Mouse (Mus musculus) ES-E14 (cell line): ENCODE measurements around the gene Pogz. TPM values are rescaled to one million over a fixed set of nuclear protein-coding genes. Genes with fewer than 3 reads are reported as not detected.

ENCODE experiments used
- DNase-seq: peaks from one replicate; pipeline ENCODE4 v3.0.0-alpha.2; 2013; ENCODE audit warnings: low read depth, low spot score
- H3K27ac ChIP-seq: 2 replicates; pipeline ENCODE4 v1.5.1; 2012; ENCODE audit warnings: low read depth, mild to moderate bottlenecking, low read length, moderate library complexity, mixed read lengths; ENCODE audit not compliant: poor library complexity, insufficient read depth, severe bottlenecking
- H3K36me3 ChIP-seq: 2 replicates; pipeline ENCODE4 v1.6.1; 2012; ENCODE audit warnings: mild to moderate bottlenecking, low read length, moderate library complexity, mixed read lengths; ENCODE audit not compliant: control insufficient read depth, poor library complexity, insufficient read depth, severe bottlenecking
- H3K4me1 ChIP-seq, 2 experiments: fragments of 150-350 bp in 1 of 2; sonication (generic) in 1 of 2; 2 replicates each; pipeline ENCODE4 v1.6.1; 2012; ENCODE audit warnings: low read length in 2 of 2, mild to moderate bottlenecking in 1 of 2, mixed read lengths in 1 of 2; ENCODE audit not compliant: control insufficient read depth in 2 of 2, insufficient read depth in 2 of 2, poor library complexity in 1 of 2
- H3K4me3 ChIP-seq, 2 experiments: fragments of 150-350 bp in 1 of 2; sonication (generic) in 1 of 2; 2 replicates each; pipeline ENCODE4 v1.5.1; 2012; ENCODE audit warnings: low read length in 2 of 2, low read depth in 1 of 2, mild to moderate bottlenecking in 1 of 2, mixed read lengths in 1 of 2; ENCODE audit not compliant: insufficient read depth in 1 of 2, poor library complexity in 1 of 2, severe bottlenecking in 1 of 2
- H3K9ac ChIP-seq: 2 replicates; pipeline ENCODE4 v1.6.1; 2012; ENCODE audit warnings: low read depth, mild to moderate bottlenecking, low read length, mixed read lengths; ENCODE audit not compliant: poor library complexity, insufficient read depth, severe bottlenecking
- H3K9me3 ChIP-seq: fragments of 150-350 bp; sonication (generic); 2 replicates; pipeline ENCODE4 v1.6.1; 2012; ENCODE audit warnings: low read depth, mild to moderate bottlenecking, low read length; ENCODE audit not compliant: control insufficient read depth, insufficient read depth
- CHD2 ChIP-seq: IDR thresholded peaks from 2 replicates; pipeline ENCODE4 v1.6.1; 2014; ENCODE audit warnings: mild to moderate bottlenecking, low read depth, low read length, inconsistent platforms
- HCFC1 ChIP-seq: IDR thresholded peaks from 2 replicates; pipeline ENCODE4 v1.6.1; 2012; ENCODE audit warnings: low read length, inconsistent platforms, borderline replicate concordance; ENCODE audit not compliant: insufficient read depth
- MAFK ChIP-seq: IDR thresholded peaks from 2 replicates; pipeline ENCODE4 v1.6.1; 2014; ENCODE audit warnings: mild to moderate bottlenecking, low read depth, low read length, inconsistent platforms; ENCODE audit not compliant: insufficient read depth
- ZC3H11A ChIP-seq: IDR thresholded peaks from 2 replicates; pipeline ENCODE4 v1.6.1; 2012; ENCODE audit warnings: low read depth, mild to moderate bottlenecking, inconsistent platforms, low read length, borderline replicate concordance
- ZNF384 ChIP-seq: IDR thresholded peaks from 2 replicates; pipeline ENCODE4 v1.6.1; 2012; ENCODE audit warnings: low read depth, low read length, inconsistent platforms
- in situ Hi-C, 2 experiments: fragments of 600-800 bp; cut with MboI; formaldehyde crosslinking; loops; one replicate each; pipeline ENCODE4 v1.15.1; 2025; ENCODE audit warnings: low sequenced_read_pairs in 2 of 2, inconsistent platforms in 1 of 2; ENCODE audit not compliant: unreplicated experiment in 2 of 2
- total RNA-seq: library from RNA; depleted of rRNA; stranded (reverse); fragments of 300-350 nt; gene quantifications from 2 replicates; pipeline ENCODE4 v1.2.3, GENCODE M21; 2012

Pogz gene
- total RNA-seq, 1 experiment: 27.1 TPM

GRCm38 (mm10) chr3:94804146-94804545 lies 33.2 kb upstream of the Pogz start:
- 0 out of 4 replicates have a peak overlapping the region, but pooled peaks of 1 of the 2 experiments have one; percentile 28 for H3K4me3 ChIP-seq
- DNase-seq: no peak
- 0 out of 4 replicates have a peak, but pooled peaks cover 0 to 2% of the 10 kb centered on the region in 2 experiments for H3K4me1 ChIP-seq
- H3K9ac ChIP-seq: no peak overlapping the region; the same call in 1 of the 2 replicates
- in situ Hi-C loops: no loop called here
- TF ChIP-seq ZC3H11A (no peak), MAFK (no peak), ZNF384 (no peak), HCFC1 (no peak), CHD2 (no peak)
- H3K36me3 ChIP-seq: no peaks in the 10 kb centered on the region
- no peaks in the 10 kb centered on the region for H3K9me3 ChIP-seq
- no peak overlapping the region for H3K27ac ChIP-seq

GRCm38 (mm10) chr3:94804976-94805375 lies 32.4 kb upstream of the Pogz start:
- no peak overlapping the region for H3K4me3 ChIP-seq
- H3K27ac ChIP-seq: no peak overlapping the region
- DNase-seq: no peak
- in situ Hi-C loops: no loop called here
- no peaks in the 10 kb centered on the region for H3K9me3 ChIP-seq
- H3K36me3 ChIP-seq: no peaks in the 10 kb centered on the region
- no peak overlapping the region for H3K9ac ChIP-seq
- 0 out of 4 replicates have a peak, but pooled peaks cover 0 to 2% of the 10 kb centered on the region in 2 experiments for H3K4me1 ChIP-seq
- TF ChIP-seq CHD2 (no peak), ZNF384 (no peak), ZC3H11A (no peak), MAFK (no peak)

- H3K36me3 ChIP-seq: no peaks in the 10 kb centered on the region
- no peaks in the 10 kb centered on the region for H3K9me3 ChIP-seq
- in situ Hi-C loops: no loop called here
- 0 out of 4 replicates have a peak, but pooled peaks cover 0 to 2% of the 10 kb centered on the region in 2 experiments for H3K4me1 ChIP-seq
- DNase-seq: no peak
- TF ChIP-seq CHD2 (no peak), MAFK (no peak), HCFC1 (no peak), ZNF384 (no peak), ZC3H11A (no peak)
- H3K27ac ChIP-seq: no peak overlapping the region
- no peak overlapping the region for H3K4me3 ChIP-seq
- no peak overlapping the region for H3K9ac ChIP-seq
Observed at GRCm38 (mm10) chr3:94808296-94808695, 29.1 kb upstream of the Pogz start.

- Histone ChIP-seq H3K9me3 (no peaks in the 10 kb centered on the region), H3K9ac (no peak overlapping the region), H3K4me1 (no peaks in the 10 kb centered on the region), H3K36me3 (no peaks in the 10 kb centered on the region), H3K4me3 (no peak overlapping the region), H3K27ac (no peak overlapping the region)
- TF ChIP-seq ZNF384 (no peak), MAFK (no peak), CHD2 (no peak), ZC3H11A (no peak), HCFC1 (no peak)
- no peak for DNase-seq
- in situ Hi-C loops: no loop called here
Observed at GRCm38 (mm10) chr3:94811628-94812027, 25.7 kb upstream of the Pogz start.

- in situ Hi-C loops: no loop called here
- TF ChIP-seq ZC3H11A (no peak), HCFC1 (no peak), MAFK (no peak), ZNF384 (no peak), CHD2 (no peak)
Observed at GRCm38 (mm10) chr3:94813651-94814050, 23.7 kb upstream of the Pogz start.

More at GRCm38 (mm10) chr3:94813651-94814050, 23.7 kb upstream of the Pogz start:
- Histone ChIP-seq H3K9ac (no peak overlapping the region), H3K36me3 (no peaks in the 10 kb centered on the region), H3K4me1 (no peaks in the 10 kb centered on the region), H3K4me3 (no peak overlapping the region), H3K27ac (no peak overlapping the region), H3K9me3 (no peaks in the 10 kb centered on the region)
- DNase-seq: no peak
